Mouse (Mus musculus): ENCODE results near the gene Zcchc8.

DNA sequence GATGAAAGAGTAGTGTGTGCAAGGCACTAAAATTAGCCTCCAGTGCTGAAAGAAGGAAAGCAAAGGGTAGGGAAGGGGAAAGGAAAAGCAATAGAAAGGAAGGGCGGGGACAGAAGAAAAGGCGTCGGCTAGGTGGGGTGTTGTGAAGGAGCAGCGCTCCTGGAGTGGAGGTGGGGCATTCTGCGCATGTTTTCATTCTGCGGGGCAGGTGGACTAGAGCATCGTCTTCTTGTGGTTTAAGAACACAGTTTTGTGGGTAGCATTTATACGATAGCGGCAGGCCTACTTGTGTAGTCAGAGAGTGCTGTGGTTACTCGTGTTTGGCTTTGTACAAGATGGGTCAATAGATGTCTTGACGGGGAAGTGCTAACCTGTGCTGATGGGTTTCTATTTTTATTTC is 44.6 kb upstream of the Zcchc8 start:
- TF ChIP-seq POLR2A (IDR thresholded peaks at IDR 0.05; ENCODE audit: low read depth, low read length) (no peak), CTCF (conservative IDR thresholded peaks at IDR 0.05; ENCODE audit: insufficient read depth, insufficient read length, low read depth, low read length) (no peak)
